Mouse (Mus musculus) embryo, embryonic 9.5 days (tissue): ENCODE data around the gene Snapc4.
A peak's percentile ranks its signal among the peaks of the same experiment; 100 is the strongest.
"Not testable (repeated sequence)": the region's sequence is repeated elsewhere in the genome, so short reads cannot be mapped to it uniquely, and the experiment has no call there.

Experiments used
- DNase-seq: peaks from one replicate; pipeline ENCODE4 v3.0.0-alpha.2; 2017; ENCODE audit errors: extremely low spot score

The Snapc4 gene

DNA sequence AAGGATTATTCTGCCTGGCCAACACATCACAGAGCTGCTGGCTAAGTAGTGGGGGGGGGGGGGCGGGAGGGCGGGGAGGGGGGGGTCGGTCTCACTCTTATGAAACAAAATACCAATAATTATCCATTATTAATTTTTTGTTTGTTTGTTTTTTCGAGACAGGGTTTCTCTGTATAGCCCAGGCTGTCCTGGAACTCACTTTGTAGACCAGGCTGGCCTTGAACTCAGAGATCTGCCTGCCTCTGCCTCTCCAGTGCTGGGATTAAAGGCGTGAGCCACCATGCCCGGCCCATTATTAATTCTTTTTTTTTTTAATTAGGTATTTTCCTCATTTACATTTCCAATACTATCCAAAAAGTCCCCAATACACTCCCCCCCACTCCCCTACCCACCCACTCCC is 418 bp upstream of the Snapc4 start:
- DNase-seq: not testable (repeated sequence)

- DNase-seq: no peak
These were observed 8.1 kb downstream of the Snapc4 start for GRCm38 (mm10) chr2:26372396-26372795.

DNA sequence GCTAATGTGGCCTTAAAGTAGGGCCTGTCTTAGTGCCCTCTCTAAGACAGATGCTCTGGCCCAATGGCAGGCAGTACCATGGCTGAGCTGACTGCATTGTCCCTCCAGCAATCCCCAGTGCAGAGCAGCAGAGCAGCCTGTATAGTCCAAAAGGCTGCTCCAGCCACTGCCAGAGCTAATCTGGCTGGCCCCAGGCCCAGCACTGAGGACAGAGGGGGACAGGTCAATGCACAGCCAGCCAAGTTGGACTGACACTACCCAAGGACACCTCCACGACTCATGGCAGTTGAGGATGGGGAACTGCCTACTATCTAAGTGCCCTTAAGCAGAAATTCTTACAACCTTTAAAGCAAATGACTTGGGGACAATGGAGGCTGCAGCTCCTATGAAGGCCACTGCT is 11.9 kb downstream of the Snapc4 start:
- no peak for DNase-seq

GRCm38 (mm10) chr2:26367911-26368310 is 12.5 kb downstream of the Snapc4 start:
- no peak for DNase-seq

GRCm38 (mm10) chr2:26364738-26365465 is 15.6 kb downstream of the Snapc4 start:
- no peak for DNase-seq

DNA sequence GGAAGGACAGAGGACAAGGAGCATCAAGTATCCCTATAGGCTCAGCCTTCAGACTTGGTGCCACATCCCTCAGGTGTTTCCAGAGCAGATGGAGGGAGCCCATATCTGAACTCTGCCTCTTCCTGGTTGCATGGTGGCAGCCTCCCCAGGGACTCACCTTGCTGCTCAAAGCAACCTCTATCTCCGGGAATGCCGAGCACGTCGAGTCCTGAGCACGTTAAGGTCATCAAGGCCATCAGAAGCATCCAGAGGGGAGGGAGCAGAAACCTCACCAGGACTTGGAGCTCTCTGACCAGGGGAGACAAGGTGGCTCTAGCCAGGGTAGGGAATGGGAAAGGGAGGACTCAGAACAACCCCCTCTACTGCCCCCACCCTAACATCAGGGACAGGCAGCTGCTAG is 17.0 kb downstream of the Snapc4 start:
- DNase-seq: no peak

DNA sequence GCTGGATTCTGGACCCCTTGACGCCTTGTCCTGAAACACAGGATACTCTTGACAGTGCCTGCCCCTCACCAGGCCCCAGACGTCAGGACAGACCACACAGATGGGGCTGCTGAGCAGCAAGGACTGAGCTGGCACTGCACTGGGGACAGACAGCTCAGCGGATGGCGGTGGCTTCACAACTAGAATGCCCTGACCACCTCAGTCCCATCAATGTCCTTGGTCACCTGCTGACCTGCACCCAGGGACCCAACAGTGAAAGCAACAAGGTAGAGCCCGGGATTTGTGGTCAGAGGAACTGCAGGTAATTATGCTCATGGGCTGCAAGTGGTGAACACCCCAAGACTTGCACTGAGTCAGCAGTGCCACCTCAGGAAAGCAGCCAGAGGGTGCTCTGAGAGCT is 17.5 kb downstream of the Snapc4 start:
- DNase-seq: no peak

DNA sequence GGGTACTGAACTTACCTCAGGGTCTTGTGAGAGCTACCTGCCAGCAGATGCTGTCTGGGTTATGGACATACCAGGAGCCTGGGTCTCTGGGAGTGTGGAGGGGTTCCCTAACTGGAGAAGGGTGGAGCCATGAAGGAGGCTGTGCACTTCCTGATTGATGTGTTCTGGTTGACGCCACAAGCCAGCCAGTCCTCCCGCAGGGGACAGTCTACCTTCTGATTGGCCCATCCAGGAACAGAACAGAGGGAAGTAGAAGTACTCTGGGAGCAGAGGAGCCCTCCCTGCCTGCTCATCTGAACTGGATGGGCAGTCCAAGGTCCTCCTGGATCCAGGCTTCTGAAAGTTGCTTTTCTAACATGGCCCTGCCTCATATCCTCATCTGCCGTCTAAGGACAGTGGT is 19.7 kb downstream of the Snapc4 start, which contains the start of gene Card9:
Card9 (minus strand) TSS at position 147 of the 400 bp plus-strand sequence.
- no peak for DNase-seq

- DNase-seq: no peak
These were observed 20.5 kb downstream of the Snapc4 start for GRCm38 (mm10) chr2:26359983-26360382.

- DNase-seq: no peak
These were observed 21.7 kb downstream of the Snapc4 start for GRCm38 (mm10) chr2:26358667-26359320.

GRCm38 (mm10) chr2:26357484-26357883 is 23.0 kb downstream of the Snapc4 start:
- DNase-seq: no peak

DNA sequence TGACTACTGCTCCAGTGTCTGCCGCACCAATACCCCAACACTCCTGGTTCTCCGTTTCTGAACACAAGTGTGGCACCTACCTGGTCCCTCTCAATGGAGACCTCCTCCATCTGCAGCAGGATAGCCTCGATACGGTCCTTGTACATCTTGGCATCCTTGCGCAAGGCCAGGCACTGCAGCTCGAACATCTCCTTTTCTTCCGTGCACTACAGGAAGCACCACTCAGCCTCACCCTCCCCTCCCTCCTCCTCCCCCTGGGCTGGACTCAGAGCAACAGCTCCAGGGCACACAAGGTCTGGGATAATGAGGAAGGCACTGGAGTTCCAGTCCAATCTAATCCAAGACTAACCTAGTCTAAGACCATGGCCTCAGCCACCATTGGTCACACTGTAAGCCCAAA is 23.8 kb downstream of the Snapc4 start:
- DNase-seq: no peak

DNA sequence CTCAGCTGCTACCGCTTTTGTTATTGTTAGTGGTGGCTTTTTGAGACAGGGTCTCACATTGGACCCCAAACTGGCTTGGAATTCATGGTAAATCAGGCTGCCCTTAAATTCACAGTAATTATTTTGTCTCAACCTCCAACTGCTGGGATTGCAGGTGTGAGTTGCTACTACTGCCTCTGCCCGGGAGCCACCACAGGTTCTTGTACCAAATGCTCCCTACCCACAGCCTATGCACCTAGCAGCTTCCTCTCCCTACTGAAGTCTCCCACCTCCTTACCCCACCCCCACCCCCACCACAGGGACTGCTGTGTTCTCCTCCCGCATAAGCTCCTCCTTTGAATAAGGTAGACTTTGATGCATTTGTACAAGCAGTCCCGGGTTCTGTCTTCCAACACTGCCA is 24.2 kb downstream of the Snapc4 start:
- no peak for DNase-seq

- no peak for DNase-seq
These were observed 26.1 kb downstream of the Snapc4 start for GRCm38 (mm10) chr2:26354401-26354800.

GRCm38 (mm10) chr2:26353066-26353980 is 27.1 kb downstream of the Snapc4 start:
- DNase-seq: no peak

GRCm38 (mm10) chr2:26352291-26352910 is 28.1 kb downstream of the Snapc4 start:
- no peak for DNase-seq

DNA sequence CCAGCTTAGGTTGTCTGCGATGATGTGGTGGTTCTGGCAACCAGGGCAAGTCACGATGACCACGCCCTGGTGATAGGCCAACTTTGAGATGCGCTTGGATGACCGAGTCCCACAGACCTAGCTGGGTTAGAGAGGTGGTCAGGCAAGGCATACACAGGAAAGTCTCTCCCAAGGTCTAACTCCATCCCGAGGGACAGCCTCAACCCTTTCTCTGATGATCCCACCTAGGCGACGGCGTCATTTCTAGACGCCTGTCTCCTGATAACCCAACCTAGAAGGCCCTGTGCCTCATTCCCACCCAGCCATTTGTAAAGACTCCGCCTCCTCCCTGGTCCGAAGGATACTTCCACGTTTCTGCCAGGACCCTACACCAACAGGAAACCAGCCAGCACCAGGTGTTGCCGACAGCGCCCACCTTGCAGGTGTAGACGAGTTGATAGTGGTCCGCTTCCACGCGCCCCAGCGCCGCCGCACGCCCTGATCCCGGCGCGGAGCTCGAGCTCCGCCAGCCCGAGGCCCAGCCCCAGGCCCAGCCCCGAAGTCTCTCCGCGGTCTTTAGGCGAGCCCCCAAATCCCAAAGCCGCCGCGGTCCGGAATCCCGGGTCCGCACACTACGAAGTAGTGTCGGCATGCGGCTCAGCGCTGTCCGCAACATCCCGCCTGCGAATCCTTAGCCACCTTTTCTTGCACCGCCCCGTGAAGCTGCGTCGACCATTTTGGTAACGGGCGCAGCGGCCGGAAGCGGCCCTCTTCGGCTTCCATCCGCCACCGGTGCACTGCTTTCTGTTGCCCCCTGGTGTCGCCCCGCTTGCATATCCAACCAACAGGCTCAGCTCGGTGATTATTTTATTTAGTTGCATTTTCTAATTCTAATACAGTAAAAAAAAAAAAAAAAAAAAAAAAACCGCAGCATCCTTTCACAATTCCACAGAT is 28.8 kb downstream of the Snapc4 start, which contains the start of gene Dnlz:
Dnlz (minus strand) TSS at position 753 of the 933 bp plus-strand sequence.
- DNase-seq: peak; percentile 90

GRCm38 (mm10) chr2:26348241-26348640 is 32.2 kb downstream of the Snapc4 start:
- DNase-seq: no peak

- DNase-seq: no peak
These were observed 37.6 kb downstream of the Snapc4 start for GRCm38 (mm10) chr2:26342609-26343490.

- DNase-seq: no peak
These were observed 38.4 kb downstream of the Snapc4 start for GRCm38 (mm10) chr2:26342044-26342443.
